Mouse (Mus musculus) G1E (cell line): Measurements from ENCODE around the gene Tstd1.

Experiments
- CTCF ChIP-seq: IDR thresholded peaks from 2 replicates; pipeline ENCODE4 v1.5.1; 2012; ENCODE audit warnings: low read depth, low read length, inconsistent platforms, mixed read lengths
- GATA1 ChIP-seq: IDR thresholded peaks from 2 replicates; pipeline ENCODE4 v1.6.1; 2012; ENCODE audit warnings: borderline replicate concordance, low read length, inconsistent platforms, mixed read lengths
- POLR2AphosphoS5 ChIP-seq: IDR thresholded peaks from 2 replicates; pipeline ENCODE4 v1.6.1; 2012; ENCODE audit warnings: low read depth, low read length, inconsistent platforms; ENCODE audit not compliant: insufficient replicate concordance

- no peak for TF ChIP-seq CTCF
- no peak for TF ChIP-seq GATA1
- no peak for TF ChIP-seq POLR2AphosphoS5
Measured at GRCm38 (mm10) chr1:171452522-171452921, 33.9 kb downstream of the Tstd1 start.
